28 mouse cellular contexts compared by ENCODE assay signal in the genomic region with DNA sequence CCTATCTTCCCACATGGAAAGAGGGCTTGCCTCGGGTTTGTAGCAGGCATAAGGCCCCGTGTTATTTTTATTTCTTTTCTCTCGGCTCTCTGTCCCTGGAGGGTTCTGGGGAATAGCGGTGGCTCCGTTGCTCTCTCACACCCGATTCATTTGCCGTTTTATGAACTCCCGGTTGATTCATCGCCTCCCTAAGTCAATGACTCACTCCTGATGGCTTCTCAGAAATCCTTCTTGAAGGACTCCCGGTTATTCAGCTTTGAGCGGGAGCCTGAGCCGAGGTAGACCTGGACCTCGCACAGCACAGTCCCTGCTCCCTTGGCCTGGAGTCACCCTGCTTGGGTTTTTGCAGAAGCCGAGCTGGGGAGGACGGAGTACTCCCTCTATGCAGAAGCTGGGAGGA. TPM values are rescaled to one million over a fixed set of nuclear protein-coding genes. Genes with fewer than 3 reads are reported as not detected.
DNase-seq lines count a peak whose midpoint lies in the region; ATAC-seq lines count a peak whose summit lies in the region.
"Had no signal": no experiment of that assay in that cellular context is flagged by ENCODE, and none has a peak within 500 bp of the region (broad histone marks: within the 10 kb centered on the region; RNA-seq: fewer than 3 reads in every experiment).

No protein-coding gene starts in this region.

- peaks cover 49% of the 10 kb centered on the region for H3K27me3 ChIP-seq in forebrain, embryonic 11.5 days (ENCODE audit: control insufficient read depth, insufficient read depth, low read length)
- H3K27me3 ChIP-seq in forebrain, embryonic 12.5 days, result peaks cover 95% of the 10 kb centered on the region
- H3K27me3 ChIP-seq in neural tube, embryonic 11.5 days (ENCODE audit: control insufficient read depth, insufficient read depth, low read length), result peaks cover 50% of the 10 kb centered on the region
- peaks cover 15% of the 10 kb centered on the region for H3K27me3 ChIP-seq in midbrain, embryonic 14.5 days (ENCODE audit: control insufficient read depth, insufficient read depth, low read length)
- H3K27me3 ChIP-seq in neural tube, embryonic 15.5 days (replicated peaks), result peaks cover 85% of the 10 kb centered on the region

- H3K27ac ChIP-seq in forebrain, embryonic 11.5 days (ENCODE audit: low read depth, low read length), result no peak overlapping the region
- H3K27ac ChIP-seq in forebrain, embryonic 12.5 days, result no peak overlapping the region
- no peak overlapping the region for H3K27ac ChIP-seq in neural tube, embryonic 11.5 days (ENCODE audit: low read depth, low read length)
- no peak overlapping the region for H3K27ac ChIP-seq in midbrain, embryonic 14.5 days (replicated peaks; ENCODE audit: low read depth, low read length)
- no peak overlapping the region for H3K27ac ChIP-seq in neural tube, embryonic 15.5 days (replicated peaks)
- H3K27ac ChIP-seq: embryonic facial prominence, embryonic 10.5 days; left cerebral cortex, adult 2 months; limb, embryonic 15.5 days; liver, embryonic 14.5 days had no signal

- no peak overlapping the region for H3K4me3 ChIP-seq in forebrain, embryonic 11.5 days (ENCODE audit: low read depth, low read length)
- H3K4me3 ChIP-seq in forebrain, embryonic 12.5 days (replicated peaks), result no peak overlapping the region
- no peak overlapping the region for H3K4me3 ChIP-seq in neural tube, embryonic 11.5 days (ENCODE audit: low read depth, low read length)
- H3K4me3 ChIP-seq in midbrain, embryonic 14.5 days (replicated peaks; ENCODE audit: low read depth, low read length), result no peak overlapping the region
- H3K4me3 ChIP-seq in neural tube, embryonic 15.5 days (replicated peaks), result no peak overlapping the region
- H3K4me3 ChIP-seq: embryonic facial prominence, embryonic 10.5 days; left cerebral cortex, adult 2 months; limb, embryonic 15.5 days; megakaryocyte, embryonic 14.5 days had no signal

- no peak overlapping the region for H3K9ac ChIP-seq in forebrain, embryonic 11.5 days (ENCODE audit: low read length)
- H3K9ac ChIP-seq in forebrain, embryonic 12.5 days, result no peak overlapping the region
- H3K9ac ChIP-seq in neural tube, embryonic 11.5 days (ENCODE audit: low read length), result no peak overlapping the region
- H3K9ac ChIP-seq in midbrain, embryonic 14.5 days (replicated peaks; ENCODE audit: low read length), result no peak overlapping the region
- H3K9ac ChIP-seq in neural tube, embryonic 15.5 days (replicated peaks), result no peak overlapping the region
- H3K9ac ChIP-seq: limb, embryonic 15.5 days; liver, embryonic 14.5 days; lung, embryonic 14.5 days had no signal

- H3K9me3 ChIP-seq in forebrain, embryonic 11.5 days (ENCODE audit: control insufficient read depth, low read length), result no peaks in the 10 kb centered on the region
- H3K9me3 ChIP-seq in forebrain, embryonic 12.5 days, result no peaks in the 10 kb centered on the region
- H3K9me3 ChIP-seq in neural tube, embryonic 11.5 days (ENCODE audit: control insufficient read depth, low read length), result no peaks in the 10 kb centered on the region
- no peaks in the 10 kb centered on the region for H3K9me3 ChIP-seq in midbrain, embryonic 14.5 days (ENCODE audit: control insufficient read depth, low read length)
- no peaks in the 10 kb centered on the region for H3K9me3 ChIP-seq in neural tube, embryonic 15.5 days (replicated peaks)
- H3K9me3 ChIP-seq: embryonic facial prominence, embryonic 10.5 days; limb, embryonic 15.5 days; megakaryocyte, embryonic 14.5 days had no signal

- no peak for ATAC-seq in forebrain, embryonic 11.5 days (replicated peaks; ENCODE audit: low FRiP score)
- ATAC-seq in forebrain, embryonic 12.5 days (ENCODE audit: low FRiP score), result no peak
- no peak for ATAC-seq in neural tube, embryonic 11.5 days (ENCODE audit: insufficient read depth, low FRiP score, low TSS enrichment)
- no peak for ATAC-seq in midbrain, embryonic 14.5 days (ENCODE audit: low FRiP score, low TSS enrichment)
- ATAC-seq in neural tube, embryonic 15.5 days (ENCODE audit: low FRiP score), result no peak
- ATAC-seq: CD4-positive, CD25-positive, alpha-beta regulatory T cell, adult 4 months; hindbrain, embryonic 16.5 days; intestine, embryonic 16.5 days had no signal

- H3K4me2 ChIP-seq in forebrain, embryonic 11.5 days (ENCODE audit: low read depth, low read length, severe bottlenecking), result no peak overlapping the region
- H3K4me2 ChIP-seq in forebrain, embryonic 12.5 days, result no peak overlapping the region
- H3K4me2 ChIP-seq in neural tube, embryonic 11.5 days (ENCODE audit: low read depth), result 0 out of 2 replicates have a peak overlapping the region, but pooled peaks have one; percentile 12
- peak overlapping the region; percentile 1; the same call in 1 of the 2 replicates for H3K4me2 ChIP-seq in midbrain, embryonic 14.5 days (ENCODE audit: low read length)
- peak overlapping the region; percentile 31 for H3K4me2 ChIP-seq in neural tube, embryonic 15.5 days
- H3K4me2 ChIP-seq: limb, embryonic 15.5 days; lung, embryonic 14.5 days had no signal

- WGBS in forebrain, embryonic 11.5 days, result 78% methylated on average over 15 of the region's 15 CpGs
- 72% methylated on average over 15 of the region's 15 CpGs for WGBS in forebrain, embryonic 12.5 days
- WGBS in neural tube, embryonic 11.5 days, result 67% methylated on average over 15 of the region's 15 CpGs
- WGBS in midbrain, embryonic 14.5 days, result 55% methylated on average over 15 of the region's 15 CpGs
- 35% methylated on average over 15 of the region's 15 CpGs for WGBS in neural tube, embryonic 15.5 days

- peak; percentile 45 for DNase-seq in forebrain, embryonic 11.5 days (ENCODE audit: low spot score)
- DNase-seq in neural tube, embryonic 11.5 days (ENCODE audit: low spot score), result no peak
- no peak for DNase-seq in neural tube, embryonic 10.5 days (ENCODE audit: extremely low spot score, low spot score)
- DNase-seq in midbrain, embryonic 14.5 days, result no peak
- DNase-seq in urinary bladder, adult 18-20 months (ENCODE audit: low spot score in 2 of 2), result no peak
- DNase-seq in thymus, adult 18-20 months, result no peak
- DNase-seq: adrenal gland, postnatal 36 days; cerebellum, adult 11-12 months; cerebellum, postnatal 10 days; heart, postnatal 36 days; left cerebral cortex, postnatal 4 days; lung, embryonic 14.5 days; lung, postnatal 36 days; right cerebral cortex, postnatal 25 days; spleen, adult 18-20 months had no signal

- no peaks in the 10 kb centered on the region for H3K36me3 ChIP-seq in forebrain, embryonic 11.5 days (ENCODE audit: control insufficient read depth, insufficient read depth, low read length)
- H3K36me3 ChIP-seq in forebrain, embryonic 12.5 days (replicated peaks), result no peaks in the 10 kb centered on the region
- no peaks in the 10 kb centered on the region for H3K36me3 ChIP-seq in neural tube, embryonic 11.5 days (ENCODE audit: control insufficient read depth, insufficient read depth, low read length)
- H3K36me3 ChIP-seq in midbrain, embryonic 14.5 days (ENCODE audit: control insufficient read depth, insufficient read depth, low read length), result no peaks in the 10 kb centered on the region
- no peaks in the 10 kb centered on the region for H3K36me3 ChIP-seq in neural tube, embryonic 15.5 days
- H3K36me3 ChIP-seq: embryonic facial prominence, embryonic 10.5 days; limb, embryonic 15.5 days had no signal

- peaks cover 19% of the 10 kb centered on the region for H3K4me1 ChIP-seq in forebrain, embryonic 11.5 days (replicated peaks; ENCODE audit: control insufficient read depth, insufficient read depth, low read length)
- peaks cover 58% of the 10 kb centered on the region for H3K4me1 ChIP-seq in forebrain, embryonic 12.5 days
- H3K4me1 ChIP-seq in neural tube, embryonic 11.5 days (ENCODE audit: control insufficient read depth, insufficient read depth, low read length), result peaks cover 22% of the 10 kb centered on the region
- H3K4me1 ChIP-seq in midbrain, embryonic 14.5 days (ENCODE audit: control insufficient read depth, insufficient read depth, low read length), result peaks cover 18% of the 10 kb centered on the region
- H3K4me1 ChIP-seq in neural tube, embryonic 15.5 days, result peaks cover 25% of the 10 kb centered on the region

RNA-seq across cellular contexts. Expression of a gene that starts 8.0 kb away (rescaled TPM):
- 8.6 and 11.7 TPM in 2 replicates for polyA plus RNA-seq in forebrain, embryonic 11.5 days (2014; fragmentation: Nextera tagmentation; extraction: Ambion mirVana)
- 16.0 and 21.6 TPM in 2 replicates for polyA plus RNA-seq in forebrain, embryonic 12.5 days (2016; fragmentation: Nextera tagmentation; extraction: Ambion mirVana)
- 17.0 and 17.1 TPM in 2 replicates for polyA plus RNA-seq in neural tube, embryonic 11.5 days (2014; fragmentation: Nextera tagmentation; extraction: Ambion mirVana)
- 21.7 and 22.6 TPM in 2 replicates for polyA plus RNA-seq in midbrain, embryonic 14.5 days (2014; fragmentation: Nextera tagmentation; extraction: Ambion mirVana)
- polyA plus RNA-seq in neural tube, embryonic 15.5 days (2015; fragmentation: Nextera tagmentation; extraction: Ambion mirVana), result 4.7 and 6.8 TPM in 2 replicates
- polyA plus RNA-seq: CD4-positive, CD25-positive, alpha-beta regulatory T cell, adult 4 months had no signal

RNA-seq across cellular contexts. Expression of a gene that starts 28.8 kb away (rescaled TPM):
- 55.3 and 63.2 TPM in 2 replicates for polyA plus RNA-seq in forebrain, embryonic 11.5 days (2014; fragmentation: Nextera tagmentation; extraction: Ambion mirVana)
- 63.8 and 64.0 TPM in 2 replicates for polyA plus RNA-seq in forebrain, embryonic 12.5 days (2016; fragmentation: Nextera tagmentation; extraction: Ambion mirVana)
- 54.0 and 56.7 TPM in 2 replicates for polyA plus RNA-seq in neural tube, embryonic 11.5 days (2014; fragmentation: Nextera tagmentation; extraction: Ambion mirVana)
- 37.6 and 38.2 TPM in 2 replicates for polyA plus RNA-seq in midbrain, embryonic 14.5 days (2014; fragmentation: Nextera tagmentation; extraction: Ambion mirVana)
- 41.4 and 47.8 TPM in 2 replicates for polyA plus RNA-seq in neural tube, embryonic 15.5 days (2015; fragmentation: Nextera tagmentation; extraction: Ambion mirVana)

RNA-seq across cellular contexts. Expression of a gene that starts 35.9 kb away (rescaled TPM):
- polyA plus RNA-seq in forebrain, embryonic 11.5 days (2014; fragmentation: Nextera tagmentation; extraction: Ambion mirVana), result 5.5 and 6.4 TPM in 2 replicates
- polyA plus RNA-seq in forebrain, embryonic 12.5 days (2016; fragmentation: Nextera tagmentation; extraction: Ambion mirVana), result 2.2 TPM in 2 replicates
- polyA plus RNA-seq in neural tube, embryonic 11.5 days (2014; fragmentation: Nextera tagmentation; extraction: Ambion mirVana), result 6.2 and 6.5 TPM in 2 replicates
- 0.73 and 1.8 TPM in 2 replicates for polyA plus RNA-seq in midbrain, embryonic 14.5 days (2014; fragmentation: Nextera tagmentation; extraction: Ambion mirVana)
- 1.8 and 3.3 TPM in 2 replicates for polyA plus RNA-seq in neural tube, embryonic 15.5 days (2015; fragmentation: Nextera tagmentation; extraction: Ambion mirVana)

RNA-seq across cellular contexts. Expression of a gene that starts 50.0 kb away (rescaled TPM):
- 218 and 220 TPM in 2 replicates for polyA plus RNA-seq in forebrain, embryonic 11.5 days (2014; fragmentation: Nextera tagmentation; extraction: Ambion mirVana)
- polyA plus RNA-seq in forebrain, embryonic 12.5 days (2016; fragmentation: Nextera tagmentation; extraction: Ambion mirVana), result 203 and 204 TPM in 2 replicates
- 196 TPM in 2 replicates for polyA plus RNA-seq in neural tube, embryonic 11.5 days (2014; fragmentation: Nextera tagmentation; extraction: Ambion mirVana)
- polyA plus RNA-seq in midbrain, embryonic 14.5 days (2014; fragmentation: Nextera tagmentation; extraction: Ambion mirVana), result 94.9 and 116 TPM in 2 replicates
- polyA plus RNA-seq in neural tube, embryonic 15.5 days (2015; fragmentation: Nextera tagmentation; extraction: Ambion mirVana), result 88.4 and 105 TPM in 2 replicates

RNA-seq across cellular contexts. Expression of a gene that starts 54.0 kb away (rescaled TPM):
- polyA plus RNA-seq in forebrain, embryonic 11.5 days (2014; fragmentation: Nextera tagmentation; extraction: Ambion mirVana), result 0.67 TPM in 1 of 2 replicates, not detected in the other
- polyA plus RNA-seq in forebrain, embryonic 12.5 days (2016; fragmentation: Nextera tagmentation; extraction: Ambion mirVana), result 0.47 and 0.74 TPM in 2 replicates
- 0.54 and 0.57 TPM in 2 replicates for polyA plus RNA-seq in neural tube, embryonic 11.5 days (2014; fragmentation: Nextera tagmentation; extraction: Ambion mirVana)
- 0.61 and 0.84 TPM in 2 replicates for polyA plus RNA-seq in midbrain, embryonic 14.5 days (2014; fragmentation: Nextera tagmentation; extraction: Ambion mirVana)
- 0.28 and 0.42 TPM in 2 replicates for polyA plus RNA-seq in neural tube, embryonic 15.5 days (2015; fragmentation: Nextera tagmentation; extraction: Ambion mirVana)
- polyA plus RNA-seq: CD4-positive, CD25-positive, alpha-beta regulatory T cell, adult 4 months; heart, embryonic 14.5 days; intestine, embryonic 16.5 days; kidney, embryonic 14.5 days; large intestine, adult 2 months; limb, embryonic 15.5 days; liver, embryonic 14.5 days; lung, embryonic 14.5 days had no signal

Comparison
In these comparisons a context has a peak if more than half of its experiments do, and no peak if none do; other contexts are left out.
1. H3K4me2 ChIP-seq: peak in neural tube, embryonic 11.5 days (single experiment), midbrain, embryonic 14.5 days (single experiment) and neural tube, embryonic 15.5 days (single experiment); none in forebrain, embryonic 11.5 days (single experiment) and forebrain, embryonic 12.5 days (single experiment).